Mouse (Mus musculus) NIH3T3 (cell line): Measurements from ENCODE around the gene Fam155a.
A peak's percentile ranks its signal among the peaks of the same experiment; 100 is the strongest.

ENCODE experiments used
- DNase-seq: peaks from one replicate; pipeline ENCODE4 v3.0.0-alpha.2; 2012; ENCODE audit warnings: low read depth

The Fam155a gene

DNA sequence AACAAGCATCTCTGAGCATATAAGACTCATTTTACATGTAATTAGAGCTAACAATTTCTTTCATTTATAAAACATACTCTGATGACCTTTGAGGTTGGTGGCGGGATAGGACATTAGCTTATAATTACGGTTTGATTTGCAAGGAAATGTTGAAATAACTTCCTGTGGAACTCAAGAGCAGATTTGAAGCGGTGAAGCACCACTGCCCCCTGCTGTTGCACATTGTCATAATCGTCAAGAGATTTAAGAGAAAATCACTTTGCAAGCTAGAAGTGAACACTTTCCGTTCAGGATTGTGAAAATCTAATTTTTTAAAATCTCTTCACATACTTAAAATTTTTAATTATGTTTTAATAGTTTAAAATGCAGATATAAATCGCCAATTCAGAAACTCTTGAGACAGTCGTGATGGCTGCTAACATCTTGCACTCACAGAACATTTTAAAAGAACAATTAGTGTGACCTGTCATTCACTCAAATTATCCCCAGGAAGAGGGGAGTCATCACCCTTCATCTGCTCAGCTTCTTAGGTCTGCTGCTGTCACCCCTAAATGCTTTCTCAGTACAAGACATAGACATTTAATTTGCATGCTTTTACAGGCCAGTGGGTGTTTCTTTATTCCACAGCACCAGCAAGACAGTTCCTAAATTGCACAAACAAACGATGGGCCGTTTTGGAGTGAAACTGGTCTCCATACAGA, 595.9 kb downstream of the Fam155a start:
- peak; percentile 68 for DNase-seq

GRCm38 (mm10) chr8:9171848-9172247, 599.1 kb downstream of the Fam155a start:
- DNase-seq = no peak

DNA sequence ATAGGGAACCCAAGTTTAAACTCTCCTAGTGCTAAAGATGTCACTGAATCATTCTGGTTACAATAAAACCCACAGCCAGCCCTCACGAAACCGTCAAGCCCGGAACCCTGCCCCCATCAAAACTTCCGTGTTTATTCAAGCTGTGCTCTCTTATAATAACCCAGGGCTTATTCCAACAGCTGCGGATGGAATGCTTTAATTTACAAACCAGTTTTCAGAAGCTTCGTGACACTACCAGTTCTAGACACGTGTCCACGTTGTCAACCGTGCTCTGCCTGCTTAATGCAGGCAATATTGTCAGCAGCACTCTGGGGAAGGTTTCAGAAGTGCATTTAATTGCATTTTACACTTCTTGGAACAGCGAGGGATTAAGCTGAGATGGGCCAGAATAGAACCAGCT, 603.0 kb downstream of the Fam155a start:
- no peak for DNase-seq

DNA sequence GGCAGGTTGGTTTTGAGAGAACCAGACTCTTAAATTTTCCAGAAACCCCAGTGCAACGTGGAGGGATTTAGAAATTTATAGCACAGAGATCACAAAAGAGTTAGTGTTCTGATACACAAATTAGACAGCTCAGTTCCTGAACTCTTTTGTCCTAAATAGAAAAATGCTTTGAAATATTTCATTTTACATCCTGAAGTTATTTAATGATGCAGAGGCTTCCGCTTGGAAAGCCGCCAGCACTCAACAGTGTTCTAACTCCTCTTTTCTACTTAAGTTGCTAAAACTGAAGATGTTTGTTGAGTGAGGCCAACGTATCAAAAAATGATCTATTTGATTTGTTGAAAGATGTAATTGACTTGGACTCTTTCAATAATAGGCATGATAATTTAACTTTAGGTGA, 609.4 kb downstream of the Fam155a start:
- DNase-seq = no peak

GRCm38 (mm10) chr8:9159322-9159721, 611.6 kb downstream of the Fam155a start:
- DNase-seq = no peak

- DNase-seq = no peak
Measured at GRCm38 (mm10) chr8:9158652-9159051, 612.3 kb downstream of the Fam155a start.

DNA sequence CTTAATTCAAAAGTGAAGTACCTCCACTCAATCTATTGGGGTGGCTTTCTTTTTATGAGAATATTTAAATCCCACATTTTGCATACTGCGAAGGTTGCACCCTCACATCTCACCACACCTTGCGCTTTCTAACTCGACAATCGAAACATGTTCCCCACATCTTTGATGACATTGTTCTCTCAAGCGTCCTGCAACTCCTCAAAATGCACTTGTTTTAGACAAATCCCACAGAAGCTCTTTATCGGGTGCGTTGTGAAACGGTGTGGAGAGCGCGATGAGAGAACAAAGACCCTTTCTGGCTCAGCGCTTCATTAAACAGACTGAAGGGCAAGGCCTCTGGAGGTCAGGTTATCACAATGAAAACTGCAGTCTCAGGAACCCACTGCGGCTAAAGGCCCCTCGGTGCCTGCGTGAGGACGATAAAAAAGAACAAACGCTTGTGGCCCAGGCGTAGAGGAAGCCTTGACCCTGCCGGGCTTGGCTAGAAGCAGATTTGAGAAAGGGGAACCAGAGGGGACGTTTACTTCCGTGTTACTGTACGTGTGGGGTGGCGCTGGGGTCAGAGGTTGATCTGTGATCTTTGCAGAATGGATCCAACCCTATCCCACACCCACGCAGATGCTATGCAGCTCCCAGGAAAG, 613.7 kb downstream of the Fam155a start:
- DNase-seq = no peak
